Mouse (Mus musculus): Measurements from ENCODE around the gene Ell2. TPM values are rescaled to one million over a fixed set of nuclear protein-coding genes. Genes with fewer than 3 reads are reported as not detected.

The Ell2 gene
- total RNA-seq, 2 experiments from 2014 or later = 26.6 to 59.7 TPM

DNA sequence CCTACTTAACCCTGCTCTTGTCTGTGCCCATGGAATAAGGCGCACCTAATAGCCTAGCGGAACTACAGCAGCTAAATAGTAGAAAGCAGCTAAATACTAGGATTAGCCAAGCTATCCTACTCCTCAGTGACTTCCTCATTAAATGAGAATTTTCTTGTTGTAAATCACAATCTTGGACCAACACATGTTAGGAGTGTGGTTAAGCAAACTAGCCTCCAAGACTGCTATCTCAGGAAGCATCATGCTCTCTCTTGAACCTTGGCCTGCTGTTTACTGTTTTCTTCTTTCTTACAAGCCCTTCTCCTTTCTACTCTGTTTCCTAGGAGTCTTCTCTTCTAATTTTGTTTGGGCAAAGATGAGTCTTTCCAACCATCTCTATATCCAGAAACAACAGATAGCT is 110.6 kb downstream of the Ell2 start:
- DNase-seq = no peak

DNA sequence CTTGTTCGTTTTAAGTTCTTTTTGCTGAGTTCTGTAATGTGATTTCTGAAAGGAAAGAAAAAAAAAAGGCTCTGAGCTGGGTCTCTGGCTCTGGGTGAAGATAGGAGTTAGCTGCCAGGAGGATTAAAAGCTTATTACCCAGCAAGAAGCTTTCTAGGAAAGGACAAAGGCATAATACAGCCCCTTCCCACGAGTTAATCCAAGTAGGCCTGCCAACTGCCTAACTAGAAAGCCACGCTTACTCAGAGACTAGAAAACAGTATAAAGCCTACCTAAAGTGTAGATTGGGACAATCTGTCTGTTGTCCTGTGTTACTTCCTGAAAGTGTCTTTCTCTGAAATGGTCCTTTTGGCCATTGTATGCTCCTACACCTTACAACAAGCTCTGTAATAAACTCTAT is 111.9 kb downstream of the Ell2 start:
- DNase-seq = no peak

DNA sequence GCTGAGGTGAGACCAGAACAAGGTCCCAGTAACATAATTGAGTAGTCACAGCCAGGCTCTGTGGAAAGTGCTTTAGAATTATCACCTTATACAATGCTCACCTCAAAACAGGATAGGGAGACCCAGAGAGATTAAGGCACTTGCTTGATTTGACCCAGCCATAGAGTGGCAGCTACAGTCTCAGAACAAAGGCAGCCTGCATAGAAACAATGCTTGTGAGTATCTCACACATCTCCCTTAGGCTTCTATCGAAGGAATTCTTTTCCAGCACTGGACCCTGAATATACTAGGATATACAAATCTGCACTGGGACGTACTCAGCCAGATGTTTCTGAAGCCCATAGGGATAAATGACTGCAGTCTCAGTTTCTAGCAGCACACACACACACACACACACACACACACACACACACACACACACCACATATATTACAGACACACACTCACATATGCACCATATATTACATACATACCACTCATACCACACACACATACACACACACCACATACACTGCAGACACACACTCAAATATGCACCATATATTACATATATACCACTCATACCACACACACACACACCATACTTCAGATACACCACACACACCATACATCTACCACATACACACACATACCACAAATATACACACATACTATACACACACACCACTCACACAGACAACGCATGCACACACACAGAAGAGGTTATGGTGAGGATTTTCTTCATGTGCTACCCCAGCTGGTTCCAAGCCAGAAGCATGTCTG is 112.6 kb downstream of the Ell2 start:
- DNase-seq = no peak

DNA sequence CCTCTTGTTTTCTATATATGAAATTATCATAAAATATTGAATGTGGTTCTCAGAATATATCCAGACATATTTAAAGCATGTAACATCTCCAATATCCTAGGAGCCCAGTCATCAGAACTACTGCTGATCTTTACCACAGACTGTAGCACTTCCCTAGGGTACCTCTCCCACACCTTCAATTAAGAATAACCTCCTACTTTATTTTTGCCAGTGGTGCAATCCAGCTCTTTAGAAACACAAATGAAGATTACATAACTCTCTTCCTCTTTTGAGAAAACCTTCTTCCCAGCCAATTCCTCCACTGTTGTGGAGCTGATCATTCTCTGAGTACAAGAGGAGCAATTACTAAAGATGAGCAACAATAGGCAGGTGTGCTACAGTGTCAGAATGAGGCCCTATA is 113.3 kb downstream of the Ell2 start:
- DNase-seq = no peak

Other genes starting within 250 kb of the Ell2 start
- 10 to 100 TPM; 27.5 to 32.2 TPM for gene Glrx, start 133.1 kb downstream of the Ell2 start, total RNA-seq (2021)
- gene Rhobtb3, start 237.2 kb downstream of the Ell2 start, total RNA-seq (2021) = 10 to 100 TPM; 12.3 to 15.9 TPM

Data from adrenal gland, postnatal 10 days (tissue).